In genomic region chr9:62838506-62839171, GRCm38 (mm10) we compare ENCODE assay signal across 8 mouse cellular contexts. TPM values are rescaled to one million over a fixed set of nuclear protein-coding genes. Genes with fewer than 3 reads are reported as not detected.
DNase-seq lines count a peak whose midpoint lies in the region; ATAC-seq and TF ChIP-seq lines count a peak whose summit lies in the region.

Cln6 (plus strand) TSS chr9:62838785.

- H3K79me2 ChIP-seq in heart, adult 2 months (replicated peaks; ENCODE audit: control insufficient read depth, insufficient read depth, low read length), result no peaks in the 10 kb centered on the region

- peaks cover 8% of the 10 kb centered on the region; the same call in 1 of the 2 replicates for H3K4me1 ChIP-seq in embryonic facial prominence, embryonic 12.5 days
- peaks cover 2% of the 10 kb centered on the region for H3K4me1 ChIP-seq in heart, adult 2 months (ENCODE audit: control insufficient read depth, insufficient read depth, low read length)
- H3K4me1 ChIP-seq in limb, embryonic 14.5 days (ENCODE audit: control insufficient read depth, insufficient read depth, low read length), result peaks cover 8% of the 10 kb centered on the region; the same call in 1 of the 2 replicates
- H3K4me1 ChIP-seq in midbrain, embryonic 16.5 days (ENCODE audit: control insufficient read depth, insufficient read depth, low read length), result peaks cover 7% of the 10 kb centered on the region

- H3K9me3 ChIP-seq in embryonic facial prominence, embryonic 12.5 days, result no peaks in the 10 kb centered on the region
- no peaks in the 10 kb centered on the region for H3K9me3 ChIP-seq in limb, embryonic 14.5 days (ENCODE audit: control insufficient read depth, low read length)
- H3K9me3 ChIP-seq in midbrain, embryonic 16.5 days (replicated peaks; ENCODE audit: control insufficient read depth, low read length, poor library complexity, severe bottlenecking), result no peaks in the 10 kb centered on the region

- peak within 1 kb of the TSS; percentile 75 for H3K4me2 ChIP-seq in embryonic facial prominence, embryonic 12.5 days (replicated peaks)
- peak within 1 kb of the TSS; percentile 92 for H3K4me2 ChIP-seq in limb, embryonic 14.5 days (replicated peaks; ENCODE audit: low read depth, low read length, severe bottlenecking)
- H3K4me2 ChIP-seq in midbrain, embryonic 16.5 days (ENCODE audit: low read length), result peak within 1 kb of the TSS; percentile 78

- intact Hi-C loops in heart, adult 2 months (cut with DNase I), result no loop called here

- H3K27me3 ChIP-seq in embryonic facial prominence, embryonic 12.5 days, result no peaks in the 10 kb centered on the region
- no peaks in the 10 kb centered on the region for H3K27me3 ChIP-seq in heart, adult 2 months (ENCODE audit: control insufficient read depth, insufficient read depth, low read length)
- no peaks in the 10 kb centered on the region for H3K27me3 ChIP-seq in limb, embryonic 14.5 days (ENCODE audit: control insufficient read depth, insufficient read depth, low read length)
- no peaks in the 10 kb centered on the region for H3K27me3 ChIP-seq in midbrain, embryonic 16.5 days (ENCODE audit: control insufficient read depth, insufficient read depth, low read depth, low read length)
- no peaks in the 10 kb centered on the region for H3K27me3 ChIP-seq in splenic B cell, adult 2 months (ENCODE audit: control insufficient read depth, insufficient read depth, low read length, poor library complexity, severe bottlenecking)

- no peaks in the 10 kb centered on the region for H3K36me3 ChIP-seq in embryonic facial prominence, embryonic 12.5 days
- no peaks in the 10 kb centered on the region for H3K36me3 ChIP-seq in heart, adult 2 months (ENCODE audit: control insufficient read depth, insufficient read depth, low read length)
- H3K36me3 ChIP-seq in limb, embryonic 14.5 days (ENCODE audit: control insufficient read depth, insufficient read depth, low read length), result no peaks in the 10 kb centered on the region
- H3K36me3 ChIP-seq in midbrain, embryonic 16.5 days (ENCODE audit: control insufficient read depth, insufficient read depth, low read length), result no peaks in the 10 kb centered on the region
- no peaks in the 10 kb centered on the region for H3K36me3 ChIP-seq in splenic B cell, adult 2 months (ENCODE audit: control insufficient read depth, insufficient read depth, low read length, poor library complexity, severe bottlenecking)

- peak; percentile 68 for ATAC-seq in embryonic facial prominence, embryonic 12.5 days (ENCODE audit: insufficient number of reproducible peaks, insufficient read depth, low FRiP score, low TSS enrichment)
- ATAC-seq in limb, embryonic 14.5 days (ENCODE audit: low FRiP score, low read depth), result peak; percentile 90
- peak; percentile 82 for ATAC-seq in midbrain, embryonic 16.5 days

- no peak for TF ChIP-seq EP300 in heart, adult 2 months (IDR thresholded peaks at IDR 0.05; ENCODE audit: insufficient read depth, low read depth, low read length)

- H3K27ac ChIP-seq in embryonic facial prominence, embryonic 12.5 days, result peak within 1 kb of the TSS; percentile 83
- H3K27ac ChIP-seq in heart, adult 2 months, result peak within 1 kb of the TSS; percentile 87
- H3K27ac ChIP-seq in limb, embryonic 14.5 days (replicated peaks; ENCODE audit: low read depth, low read length), result peak within 1 kb of the TSS; percentile 83
- peak within 1 kb of the TSS; percentile 14 for H3K27ac ChIP-seq in midbrain, embryonic 16.5 days (ENCODE audit: low read length)

- H3K9ac ChIP-seq in embryonic facial prominence, embryonic 12.5 days, result peak within 1 kb of the TSS; percentile 77
- H3K9ac ChIP-seq in heart, adult 2 months (ENCODE audit: low read depth, low read length), result peak within 1 kb of the TSS; percentile 87
- H3K9ac ChIP-seq in limb, embryonic 14.5 days (ENCODE audit: low read depth, low read length, severe bottlenecking), result peak within 1 kb of the TSS; percentile 82
- peak within 1 kb of the TSS; percentile 82 for H3K9ac ChIP-seq in midbrain, embryonic 16.5 days (ENCODE audit: low read depth, low read length)

- TF ChIP-seq CTCF in heart, adult 2 months (IDR thresholded peaks at IDR 0.05), result no peak

- peak; percentile 50 for TF ChIP-seq POLR2A in heart, adult 2 months (IDR thresholded peaks at IDR 0.05; ENCODE audit: insufficient read depth, low read depth, low read length)
- TF ChIP-seq POLR2A in limb, embryonic 14.5 days (IDR thresholded peaks at IDR 0.05; ENCODE audit: borderline replicate concordance, extremely low read depth, insufficient read depth, insufficient read length), result 0 out of 2 replicates have a peak, but pooled peaks have one; percentile 65

- peak within 1 kb of the TSS; percentile 57 for H3K4me3 ChIP-seq in embryonic facial prominence, embryonic 12.5 days
- peak within 1 kb of the TSS; percentile 67 for H3K4me3 ChIP-seq in heart, adult 2 months
- H3K4me3 ChIP-seq in limb, embryonic 14.5 days (replicated peaks; ENCODE audit: low read length), result peak within 1 kb of the TSS; percentile 67
- H3K4me3 ChIP-seq in midbrain, embryonic 16.5 days (ENCODE audit: low read depth, low read length), result peak within 1 kb of the TSS; percentile 56

- under 1% methylated on average over 41 of the region's 48 CpGs for WGBS in embryonic facial prominence, embryonic 12.5 days
- WGBS in heart, adult 2 months, result under 1% methylated on average over 45 of the region's 48 CpGs
- WGBS in limb, embryonic 14.5 days, result 1% methylated on average over 47 of the region's 48 CpGs
- 1% methylated on average over 45 of the region's 48 CpGs for WGBS in midbrain, embryonic 16.5 days

- DNase-seq in A20 (ENCODE audit: low read depth, low spot score), result peak; percentile 89
- DNase-seq in adrenal gland, postnatal 25 days, result peak; percentile 77
- peak; percentile 83 to 84 for DNase-seq in heart, adult 2 months
- DNase-seq in kidney, adult 8-10 months, result peak; percentile 74 to 91
- peak; percentile 91 for DNase-seq in limb, embryonic 14.5 days (ENCODE audit: low spot score)
- DNase-seq in splenic B cell, adult 2 months (ENCODE audit: low read depth, low spot score), result peak; percentile 69

RNA-seq across cellular contexts. Expression of gene Cln6, which starts in this region (rescaled TPM):
- total RNA-seq in adrenal gland, postnatal 25 days (2021), result 19.3 and 22.9 TPM in 2 replicates
- 14.7 and 17.1 TPM in 2 replicates for polyA plus RNA-seq in embryonic facial prominence, embryonic 12.5 days (2016; fragmentation: Nextera tagmentation; extraction: Ambion mirVana)
- 10 to 100 TPM; 18.3 to 26.0 TPM for total RNA-seq in heart, adult 2 months (2021)
- polyA plus RNA-seq in heart, adult 2 months (2012; rRNA removed), result 30.4 and 36.6 TPM in 2 replicates
- 57.5 and 74.5 TPM in 2 replicates for polyA plus RNA-seq in limb, embryonic 14.5 days (2012; rRNA removed)
- 24.4 and 25.6 TPM in 2 replicates for polyA plus RNA-seq in limb, embryonic 14.5 days (2014; fragmentation: Nextera tagmentation; extraction: Ambion mirVana)
- 4.1 and 5.1 TPM in 2 replicates for polyA plus RNA-seq in midbrain, embryonic 16.5 days (2015; fragmentation: Nextera tagmentation; extraction: Ambion mirVana)

Comparison
In these comparisons a context has a peak if more than half of its experiments do, and no peak if none do; other contexts are left out.
1. Peak in every context shown above with its lines: DNase-seq, ATAC-seq, H3K4me3 ChIP-seq and H3K27ac ChIP-seq.
2. H3K27ac ChIP-seq: peak in every context shown above with its lines; median percentile 87 in heart, adult 2 months; 83 in embryonic facial prominence, embryonic 12.5 days; 83 in limb, embryonic 14.5 days; 14 in midbrain, embryonic 16.5 days.